Mouse (Mus musculus) G1E (cell line): ENCODE data around the gene Rpl22.

Source experiments
- CTCF ChIP-seq: IDR thresholded peaks from 2 replicates; pipeline ENCODE4 v1.5.1; 2012; ENCODE audit warnings: low read depth, low read length, inconsistent platforms, mixed read lengths
- GATA1 ChIP-seq: IDR thresholded peaks from 2 replicates; pipeline ENCODE4 v1.6.1; 2012; ENCODE audit warnings: borderline replicate concordance, low read length, inconsistent platforms, mixed read lengths
- GATA2 ChIP-seq: IDR thresholded peaks from 2 replicates; pipeline ENCODE4 v1.6.1; 2012; ENCODE audit warnings: low read depth, low read length, inconsistent platforms, borderline replicate concordance
- POLR2AphosphoS5 ChIP-seq: IDR thresholded peaks from 2 replicates; pipeline ENCODE4 v1.6.1; 2012; ENCODE audit warnings: low read depth, low read length, inconsistent platforms; ENCODE audit not compliant: insufficient replicate concordance
- TAL1 ChIP-seq: conservative IDR thresholded peaks from 2 replicates; pipeline ENCODE4 v1.6.1; 2012; ENCODE audit warnings: low read depth, low read length, inconsistent platforms, mixed read lengths

DNA sequence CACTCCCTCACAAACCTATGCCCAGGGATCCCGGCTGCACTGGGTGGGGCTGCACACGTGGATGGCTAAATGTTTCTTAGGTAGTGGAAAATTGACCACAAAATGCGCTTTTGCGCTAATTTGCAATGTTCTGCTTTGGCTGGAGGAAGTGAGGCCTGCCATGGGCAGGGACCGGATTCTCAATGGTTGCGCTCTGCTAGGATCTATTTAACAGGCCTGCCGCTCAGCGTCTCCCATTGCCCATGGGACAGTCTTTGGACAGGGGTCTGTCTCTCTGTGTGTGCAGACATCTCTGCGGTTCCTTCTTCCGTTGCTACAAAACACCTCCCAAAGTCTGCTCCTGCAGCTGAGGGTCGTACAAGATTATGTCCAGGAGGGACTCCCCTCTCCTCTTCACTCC is 34.6 kb upstream of the Rpl22 start:
- TF ChIP-seq CTCF (no peak), POLR2AphosphoS5 (no peak), GATA1 (no peak), GATA2 (no peak), TAL1 (no peak)
